In genomic region chr9:40268040-40268747, GRCm38 (mm10) we compare ENCODE assay signal across 8 mouse cellular contexts. TPM values are rescaled to one million over a fixed set of nuclear protein-coding genes. Genes with fewer than 3 reads are reported as not detected.
DNase-seq lines count a peak whose midpoint lies in the region; ATAC-seq and TF ChIP-seq lines count a peak whose summit lies in the region.

No protein-coding gene starts in this region.

- ATAC-seq in kidney, postnatal 0 days (replicated peaks; ENCODE audit: low FRiP score, low read depth): no peak
- ATAC-seq in hindbrain, embryonic 15.5 days (ENCODE audit: low FRiP score, low read depth): no peak
- no peak for ATAC-seq in neural tube, embryonic 12.5 days (ENCODE audit: low FRiP score, low read depth)
- no peak for ATAC-seq in cerebellum, adult (ENCODE audit: insufficient number of reproducible peaks, low FRiP score, low TSS enrichment)

- H3K9ac ChIP-seq in kidney, postnatal 0 days (ENCODE audit: low read depth, low read length): no peak overlapping the region
- peak overlapping the region; percentile 82 for H3K9ac ChIP-seq in hindbrain, embryonic 15.5 days
- H3K9ac ChIP-seq in neural tube, embryonic 12.5 days: no peak overlapping the region

- 0 out of 2 replicates have a peak overlapping the region, but pooled peaks have one; percentile 2 for H3K4me2 ChIP-seq in kidney, postnatal 0 days (ENCODE audit: low read length)
- peak overlapping the region; percentile 65 for H3K4me2 ChIP-seq in hindbrain, embryonic 15.5 days
- peak overlapping the region; percentile 80 for H3K4me2 ChIP-seq in neural tube, embryonic 12.5 days (replicated peaks)

- no peak overlapping the region for H3K4me3 ChIP-seq in kidney, postnatal 0 days (replicated peaks; ENCODE audit: low read depth, low read length)
- H3K4me3 ChIP-seq in hindbrain, embryonic 15.5 days: peak overlapping the region; percentile 68
- peak overlapping the region; percentile 46; the same call in 1 of the 2 replicates for H3K4me3 ChIP-seq in neural tube, embryonic 12.5 days

- H3K9me3 ChIP-seq in kidney, postnatal 0 days (replicated peaks; ENCODE audit: low read length): no peaks in the 10 kb centered on the region
- no peaks in the 10 kb centered on the region for H3K9me3 ChIP-seq in hindbrain, embryonic 15.5 days
- no peaks in the 10 kb centered on the region for H3K9me3 ChIP-seq in neural tube, embryonic 12.5 days

- TF ChIP-seq CTCF in kidney, postnatal 0 days (IDR thresholded peaks at IDR 0.05; ENCODE audit: low read depth): peak; percentile 2; the same call in 1 of the 2 replicates

- WGBS in kidney, postnatal 0 days: 11% methylated on average over 21 of the region's 21 CpGs
- 14% methylated on average over 21 of the region's 21 CpGs for WGBS in hindbrain, embryonic 15.5 days
- WGBS in neural tube, embryonic 12.5 days: 19% methylated on average over 21 of the region's 21 CpGs

- no peak overlapping the region for H3K27ac ChIP-seq in kidney, postnatal 0 days
- H3K27ac ChIP-seq in hindbrain, embryonic 15.5 days (replicated peaks): peak overlapping the region; percentile 89
- H3K27ac ChIP-seq in neural tube, embryonic 12.5 days: no peak overlapping the region

- no peaks in the 10 kb centered on the region for H3K36me3 ChIP-seq in kidney, postnatal 0 days (ENCODE audit: insufficient read depth, low read length)
- no peaks in the 10 kb centered on the region for H3K36me3 ChIP-seq in hindbrain, embryonic 15.5 days
- no peaks in the 10 kb centered on the region for H3K36me3 ChIP-seq in neural tube, embryonic 12.5 days

- peak; percentile 23 for DNase-seq in kidney, postnatal 0 days (ENCODE audit: low spot score)
- DNase-seq in kidney, postnatal 4 days: no peak
- DNase-seq in embryo, embryonic 11.5 days (ENCODE audit: low read depth, low spot score): peak; percentile 5
- no peak for DNase-seq in spleen, postnatal 14 days (ENCODE audit: low spot score in 2 of 2)
- DNase-seq in thymus, postnatal 10 days (ENCODE audit: low spot score in 2 of 2): no peak

- H3K4me1 ChIP-seq in kidney, postnatal 0 days (replicated peaks; ENCODE audit: insufficient read depth, low read length): no peaks in the 10 kb centered on the region
- H3K4me1 ChIP-seq in hindbrain, embryonic 15.5 days (replicated peaks): peaks cover 36% of the 10 kb centered on the region
- peaks cover 13% of the 10 kb centered on the region; the same call in 1 of the 2 replicates for H3K4me1 ChIP-seq in neural tube, embryonic 12.5 days

- H3K27me3 ChIP-seq in kidney, postnatal 0 days (ENCODE audit: insufficient read depth, low read length): peaks cover 12% of the 10 kb centered on the region
- H3K27me3 ChIP-seq in hindbrain, embryonic 15.5 days: no peaks in the 10 kb centered on the region
- H3K27me3 ChIP-seq in neural tube, embryonic 12.5 days (replicated peaks): no peaks in the 10 kb centered on the region; the same call in 1 of the 2 replicates

RNA-seq across cellular contexts. Expression of gene Scn3b, which starts 0.8 kb away (rescaled TPM):
- polyA plus RNA-seq in kidney, postnatal 0 days (2015; fragmentation: Nextera tagmentation; extraction: Ambion mirVana): 0.31 and 0.32 TPM in 2 replicates
- polyA plus RNA-seq in hindbrain, embryonic 15.5 days (2015; fragmentation: Nextera tagmentation; extraction: Ambion mirVana): 137 and 151 TPM in 2 replicates
- polyA plus RNA-seq in neural tube, embryonic 12.5 days (2016; fragmentation: Nextera tagmentation; extraction: Ambion mirVana): 53.8 and 61.0 TPM in 2 replicates

Comparison
In these comparisons a context has a peak if more than half of its experiments do, and no peak if none do; other contexts are left out.
1. DNase-seq: peak in kidney, postnatal 0 days (single experiment) and embryo, embryonic 11.5 days (single experiment); none in kidney, postnatal 4 days (0 of 2), spleen, postnatal 14 days (0 of 2) and thymus, postnatal 10 days (0 of 2).
2. H3K4me2 ChIP-seq: peak in every context shown above with its lines; median percentile 80 in neural tube, embryonic 12.5 days; 65 in hindbrain, embryonic 15.5 days; 2 in kidney, postnatal 0 days.
3. RNA of gene Scn3b, which starts 0.8 kb away (polyA plus RNA-seq): 137 to 151 TPM in hindbrain, embryonic 15.5 days and 53.8 to 61.0 TPM in neural tube, embryonic 12.5 days; 0.31 to 0.32 TPM in kidney, postnatal 0 days; every median in the first group is over 10 times any median in the second.